In the genomic region with DNA sequence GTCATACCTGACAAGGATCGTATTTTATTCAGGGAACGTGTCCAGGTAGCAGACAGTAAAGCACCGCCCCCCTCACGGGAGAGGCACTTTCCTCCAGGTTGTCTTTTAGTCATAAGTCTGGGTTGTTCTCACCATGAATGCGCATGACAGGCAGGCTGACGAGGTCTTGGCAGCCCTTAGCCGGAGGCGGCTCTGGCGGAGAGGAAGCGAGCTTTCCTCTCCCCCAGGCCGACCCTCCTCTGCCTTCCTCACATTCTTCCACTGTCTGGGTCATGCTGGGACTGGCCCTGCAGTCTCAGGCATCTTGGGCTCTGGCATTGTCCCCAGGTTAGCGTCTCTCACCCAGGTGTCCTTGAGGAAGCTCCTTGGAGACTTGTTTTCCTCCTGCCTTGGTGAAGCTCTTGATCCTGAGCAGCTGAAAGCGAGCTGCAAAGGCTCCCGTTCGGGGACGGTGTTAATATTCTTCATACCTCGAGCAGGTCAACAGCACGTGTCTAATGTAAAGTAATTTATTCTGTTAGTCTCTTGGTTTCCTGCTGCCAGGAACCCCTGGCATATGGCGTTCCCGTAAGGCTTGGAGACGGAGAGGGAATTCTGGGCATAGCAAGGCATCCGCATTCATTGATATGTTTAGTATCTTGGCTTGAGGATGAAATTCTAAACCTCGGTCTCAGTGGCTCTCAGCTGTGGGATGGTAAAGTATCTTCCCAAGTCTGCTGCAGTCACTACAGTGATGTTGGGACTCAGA, we compare ENCODE assay signal across 10 mouse cellular contexts.
A peak's percentile ranks its signal among the peaks of the same experiment; 100 is the strongest.
DNase-seq lines count a peak whose midpoint lies in the region; ATAC-seq and TF ChIP-seq lines count a peak whose summit lies in the region.
"Had no signal": no experiment of that assay in that cellular context is flagged by ENCODE, and none has a peak within 500 bp of the region (broad histone marks: within the 10 kb centered on the region; RNA-seq: fewer than 3 reads in every experiment).

No protein-coding gene starts in this region.

- 22% methylated on average over 23 of the region's 23 CpGs for WGBS in lung, postnatal 0 days
- 38% methylated on average over 23 of the region's 23 CpGs for WGBS in midbrain, embryonic 13.5 days

- DNase-seq in gastrocnemius, adult 2 months = no peak
- DNase-seq in gastrocnemius, postnatal 14 days = no peak
- DNase-seq in lung, postnatal 0 days (ENCODE audit: low spot score) = no peak
- DNase-seq in lung, postnatal 36 days = no peak
- DNase-seq in heart, postnatal 10 days = peak; percentile 12 to 20
- no peak for DNase-seq in spleen, postnatal 36 days (ENCODE audit: low spot score in 2 of 2)
- no peak for DNase-seq in urinary bladder, postnatal 10 days (ENCODE audit: low spot score)

- intact Hi-C loops in gastrocnemius, adult 2 months (cut with DNase I) = no loop called here
- intact Hi-C loops in gastrocnemius, postnatal 14 days (cut with DNase I; ENCODE audit: low total_unique reads) = no loop called here
- intact Hi-C loops in heart, postnatal 10 days (cut with DNase I) = no loop called here

- 0 out of 2 replicates have a peak overlapping the region, but pooled peaks have one; percentile 7 for H3K4me3 ChIP-seq in gastrocnemius, adult 2 months
- no peak overlapping the region for H3K4me3 ChIP-seq in lung, postnatal 0 days (ENCODE audit: low read depth, low read length)
- H3K4me3 ChIP-seq in midbrain, embryonic 13.5 days (replicated peaks) = no peak overlapping the region
- H3K4me3 ChIP-seq: erythroblast, embryonic 14.5 days; midbrain, embryonic 12.5 days had no signal

- no peaks in the 10 kb centered on the region for H3K27me3 ChIP-seq in lung, postnatal 0 days (replicated peaks; ENCODE audit: insufficient read depth, low read length)
- H3K27me3 ChIP-seq in midbrain, embryonic 13.5 days = no peaks in the 10 kb centered on the region
- H3K27me3 ChIP-seq: midbrain, embryonic 12.5 days had no signal

- no peak overlapping the region for H3K4me2 ChIP-seq in lung, postnatal 0 days (replicated peaks; ENCODE audit: low read depth, low read length)
- peak overlapping the region; percentile 27 for H3K4me2 ChIP-seq in midbrain, embryonic 13.5 days (replicated peaks)
- H3K4me2 ChIP-seq: midbrain, embryonic 12.5 days had no signal

- no peak for TF ChIP-seq EP300 in lung, postnatal 0 days (IDR thresholded peaks at IDR 0.05)

- no peak for TF ChIP-seq CTCF in gastrocnemius, adult 2 months (IDR thresholded peaks at IDR 0.05)
- no peak for TF ChIP-seq CTCF in lung, postnatal 0 days (IDR thresholded peaks at IDR 0.05)

- 0 out of 2 replicates have a peak, but pooled peaks have one; percentile 14 for ATAC-seq in lung, postnatal 0 days
- ATAC-seq in midbrain, embryonic 13.5 days = peak; percentile 43; the same call in 1 of the 2 replicates

- no peak overlapping the region for H3K9ac ChIP-seq in lung, postnatal 0 days (replicated peaks; ENCODE audit: low read depth)
- H3K9ac ChIP-seq in midbrain, embryonic 13.5 days (replicated peaks) = no peak overlapping the region
- H3K9ac ChIP-seq: midbrain, embryonic 12.5 days had no signal

- no peaks in the 10 kb centered on the region for H3K36me3 ChIP-seq in lung, postnatal 0 days (ENCODE audit: insufficient read depth, low read length)
- no peaks in the 10 kb centered on the region for H3K36me3 ChIP-seq in midbrain, embryonic 13.5 days
- H3K36me3 ChIP-seq: midbrain, embryonic 12.5 days had no signal

- H3K27ac ChIP-seq in gastrocnemius, adult 2 months = no peak overlapping the region
- no peak overlapping the region for H3K27ac ChIP-seq in lung, postnatal 0 days (ENCODE audit: low read length)
- H3K27ac ChIP-seq in midbrain, embryonic 13.5 days = peak overlapping the region; percentile 12; the same call in 1 of the 2 replicates
- H3K27ac ChIP-seq: midbrain, embryonic 12.5 days had no signal

- no peaks in the 10 kb centered on the region for H3K4me1 ChIP-seq in lung, postnatal 0 days (ENCODE audit: insufficient read depth, low read depth, low read length)
- H3K4me1 ChIP-seq in midbrain, embryonic 13.5 days (replicated peaks) = peaks cover 4% of the 10 kb centered on the region; the same call in 1 of the 2 replicates

- H3K9me3 ChIP-seq in lung, postnatal 0 days (ENCODE audit: low read length) = no peaks in the 10 kb centered on the region
- peaks cover 4% of the 10 kb centered on the region; the same call in 1 of the 2 replicates for H3K9me3 ChIP-seq in midbrain, embryonic 13.5 days
- H3K9me3 ChIP-seq: midbrain, embryonic 12.5 days had no signal

Comparison
In these comparisons a context has a peak if more than half of its experiments do, and no peak if none do; other contexts are left out.
1. DNase-seq: peak in heart, postnatal 10 days (2 of 2); none in gastrocnemius, adult 2 months (single experiment), gastrocnemius, postnatal 14 days (single experiment), lung, postnatal 0 days (single experiment), lung, postnatal 36 days (single experiment), spleen, postnatal 36 days (0 of 2) and urinary bladder, postnatal 10 days (single experiment).